Mouse (Mus musculus): Measurements from ENCODE around the gene Lbr. TPM values are rescaled to one million over a fixed set of nuclear protein-coding genes. Genes with fewer than 3 reads are reported as not detected.
"Not testable (repeated sequence)": the region's sequence is repeated elsewhere in the genome, so short reads cannot be mapped to it uniquely, and the experiment has no call there.

Gene Lbr
- polyA plus RNA-seq, 1 experiment = 183 TPM

- H3K36me3 ChIP-seq (ENCODE audit: control insufficient read depth, insufficient read depth, low read length) = no peaks in the 10 kb centered on the region
- WGBS = 95% methylated on average over 4 of the region's 4 CpGs
- no peak for DNase-seq
- H3K27me3 ChIP-seq (ENCODE audit: control insufficient read depth, insufficient read depth, low read length) = no peaks in the 10 kb centered on the region
- no peak overlapping the region for H3K27ac ChIP-seq (ENCODE audit: control insufficient read depth, insufficient read depth, low read length)
- no peaks in the 10 kb centered on the region for H3K4me1 ChIP-seq (replicated peaks; ENCODE audit: control insufficient read depth, insufficient read depth, low read length)
- H3K4me3 ChIP-seq (ENCODE audit: control insufficient read depth, insufficient read depth, low read length) = no peak overlapping the region
- no peak for TF ChIP-seq CTCF (IDR thresholded peaks at IDR 0.05; ENCODE audit: borderline replicate concordance, control insufficient read depth, extremely low read depth, insufficient read depth, low read length, poor library complexity)
- TF ChIP-seq POLR2A (IDR thresholded peaks at IDR 0.05; ENCODE audit: control insufficient read depth, extremely low read depth, insufficient read depth, low read length, poor library complexity) = no peak
Observed at GRCm38 (mm10) chr1:181800667-181801066, 42.2 kb downstream of the Lbr start.

GRCm38 (mm10) chr1:181799911-181800310 is 42.9 kb downstream of the Lbr start:
- H3K4me3 ChIP-seq (ENCODE audit: control insufficient read depth, insufficient read depth, low read length) = no peak overlapping the region
- H3K27ac ChIP-seq (ENCODE audit: control insufficient read depth, insufficient read depth, low read length) = no peak overlapping the region
- no peak for TF ChIP-seq CTCF (IDR thresholded peaks at IDR 0.05; ENCODE audit: borderline replicate concordance, control insufficient read depth, extremely low read depth, insufficient read depth, low read length, poor library complexity)
- H3K27me3 ChIP-seq (ENCODE audit: control insufficient read depth, insufficient read depth, low read length) = no peaks in the 10 kb centered on the region
- WGBS = 95% methylated on average over 3 of the region's 3 CpGs
- H3K4me1 ChIP-seq (replicated peaks; ENCODE audit: control insufficient read depth, insufficient read depth, low read length) = no peaks in the 10 kb centered on the region
- no peaks in the 10 kb centered on the region for H3K36me3 ChIP-seq (ENCODE audit: control insufficient read depth, insufficient read depth, low read length)
- no peak for DNase-seq

- no peak overlapping the region for H3K27ac ChIP-seq (ENCODE audit: control insufficient read depth, insufficient read depth, low read length)
- TF ChIP-seq POLR2A (IDR thresholded peaks at IDR 0.05; ENCODE audit: control insufficient read depth, extremely low read depth, insufficient read depth, low read length, poor library complexity) (no peak), CTCF (IDR thresholded peaks at IDR 0.05; ENCODE audit: borderline replicate concordance, control insufficient read depth, extremely low read depth, insufficient read depth, low read length, poor library complexity) (no peak)
- DNase-seq = no peak
- WGBS = 68% methylated on average over 2 of the region's 2 CpGs
- H3K36me3 ChIP-seq (ENCODE audit: control insufficient read depth, insufficient read depth, low read length) = no peaks in the 10 kb centered on the region
- no peak overlapping the region for H3K4me3 ChIP-seq (ENCODE audit: control insufficient read depth, insufficient read depth, low read length)
- H3K27me3 ChIP-seq (ENCODE audit: control insufficient read depth, insufficient read depth, low read length) = no peaks in the 10 kb centered on the region
- H3K4me1 ChIP-seq (replicated peaks; ENCODE audit: control insufficient read depth, insufficient read depth, low read length) = no peaks in the 10 kb centered on the region
Observed at GRCm38 (mm10) chr1:181793541-181793940, 49.3 kb downstream of the Lbr start.

GRCm38 (mm10) chr1:181789952-181790351 is 52.9 kb downstream of the Lbr start:
- no peaks in the 10 kb centered on the region for H3K36me3 ChIP-seq (ENCODE audit: control insufficient read depth, insufficient read depth, low read length)
- no peak overlapping the region for H3K27ac ChIP-seq (ENCODE audit: control insufficient read depth, insufficient read depth, low read length)
- DNase-seq = no peak
- H3K4me1 ChIP-seq (replicated peaks; ENCODE audit: control insufficient read depth, insufficient read depth, low read length) = no peaks in the 10 kb centered on the region
- 51% methylated on average over 6 of the region's 6 CpGs for WGBS
- no peaks in the 10 kb centered on the region for H3K27me3 ChIP-seq (ENCODE audit: control insufficient read depth, insufficient read depth, low read length)
- TF ChIP-seq CTCF (IDR thresholded peaks at IDR 0.05; ENCODE audit: borderline replicate concordance, control insufficient read depth, extremely low read depth, insufficient read depth, low read length, poor library complexity) (no peak), POLR2A (IDR thresholded peaks at IDR 0.05; ENCODE audit: control insufficient read depth, extremely low read depth, insufficient read depth, low read length, poor library complexity) (no peak)
- no peak overlapping the region for H3K4me3 ChIP-seq (ENCODE audit: control insufficient read depth, insufficient read depth, low read length)

GRCm38 (mm10) chr1:181782600-181782999 is 60.2 kb downstream of the Lbr start:
- H3K4me3 ChIP-seq (ENCODE audit: control insufficient read depth, insufficient read depth, low read length); H3K27ac ChIP-seq (ENCODE audit: control insufficient read depth, insufficient read depth, low read length); H3K36me3 ChIP-seq (ENCODE audit: control insufficient read depth, insufficient read depth, low read length); H3K27me3 ChIP-seq (ENCODE audit: control insufficient read depth, insufficient read depth, low read length); H3K4me1 ChIP-seq (replicated peaks; ENCODE audit: control insufficient read depth, insufficient read depth, low read length): not testable (repeated sequence)
- 98% methylated on average over 11 of the region's 11 CpGs for WGBS
- DNase-seq = peak; percentile 10

- DNase-seq = no peak
- Histone ChIP-seq H3K36me3 (ENCODE audit: control insufficient read depth, insufficient read depth, low read length) (no peaks in the 10 kb centered on the region), H3K27ac (ENCODE audit: control insufficient read depth, insufficient read depth, low read length) (no peak overlapping the region), H3K4me1 (replicated peaks; ENCODE audit: control insufficient read depth, insufficient read depth, low read length) (no peaks in the 10 kb centered on the region), H3K27me3 (ENCODE audit: control insufficient read depth, insufficient read depth, low read length) (no peaks in the 10 kb centered on the region), H3K4me3 (ENCODE audit: control insufficient read depth, insufficient read depth, low read length) (no peak overlapping the region)
- TF ChIP-seq POLR2A (IDR thresholded peaks at IDR 0.05; ENCODE audit: control insufficient read depth, extremely low read depth, insufficient read depth, low read length, poor library complexity) (no peak), CTCF (IDR thresholded peaks at IDR 0.05; ENCODE audit: borderline replicate concordance, control insufficient read depth, extremely low read depth, insufficient read depth, low read length, poor library complexity) (no peak)
- 87% methylated on average over 1 of the region's 1 CpGs for WGBS
Observed at GRCm38 (mm10) chr1:181776541-181776940, 66.3 kb downstream of the Lbr start.

GRCm38 (mm10) chr1:181771871-181772270 is 71.0 kb downstream of the Lbr start:
- WGBS = 98% methylated on average over 3 of the region's 3 CpGs
- Histone ChIP-seq H3K27ac (ENCODE audit: control insufficient read depth, insufficient read depth, low read length) (no peak overlapping the region), H3K4me1 (replicated peaks; ENCODE audit: control insufficient read depth, insufficient read depth, low read length) (no peaks in the 10 kb centered on the region), H3K4me3 (ENCODE audit: control insufficient read depth, insufficient read depth, low read length) (no peak overlapping the region), H3K27me3 (ENCODE audit: control insufficient read depth, insufficient read depth, low read length) (no peaks in the 10 kb centered on the region), H3K36me3 (ENCODE audit: control insufficient read depth, insufficient read depth, low read length) (no peaks in the 10 kb centered on the region)
- TF ChIP-seq CTCF (IDR thresholded peaks at IDR 0.05; ENCODE audit: borderline replicate concordance, control insufficient read depth, extremely low read depth, insufficient read depth, low read length, poor library complexity) (no peak), POLR2A (IDR thresholded peaks at IDR 0.05; ENCODE audit: control insufficient read depth, extremely low read depth, insufficient read depth, low read length, poor library complexity) (no peak)
- no peak for DNase-seq
